Mouse (Mus musculus): ENCODE data around the gene Adarb2.

GRCm38 (mm10) chr13:8608040-8608439, 405.4 kb downstream of the Adarb2 start:
- TF ChIP-seq CTCF (IDR thresholded peaks at IDR 0.05; ENCODE audit: control insufficient read depth, insufficient read depth, insufficient replicate concordance, low read depth, low read length) = no peak
- no peak for TF ChIP-seq POLR2A (IDR thresholded peaks at IDR 0.05; ENCODE audit: control insufficient read depth, low read depth, low read length)
